In the genomic region with DNA sequence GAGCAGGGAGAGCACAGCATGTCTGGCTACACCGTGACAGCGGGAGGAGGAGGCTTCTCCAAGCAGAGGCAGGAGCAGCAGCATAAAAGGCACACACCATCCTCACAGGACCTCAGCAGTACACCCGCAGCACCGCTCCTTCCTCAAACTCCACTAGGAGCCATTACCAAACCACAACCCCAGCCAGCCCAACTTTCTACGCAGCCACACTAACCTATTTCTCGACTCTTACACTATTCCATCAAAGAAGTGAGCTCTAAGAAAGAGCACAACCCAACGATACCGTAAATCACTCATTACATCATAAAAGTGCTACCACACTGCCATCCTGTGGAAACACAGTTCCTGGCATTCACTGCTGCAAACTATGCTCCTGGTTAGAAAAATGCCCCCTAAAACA, we compare ENCODE assay signal across 8 mouse cellular contexts. TPM values are rescaled to one million over a fixed set of nuclear protein-coding genes. Genes with fewer than 3 reads are reported as not detected.
DNase-seq lines count a peak whose midpoint lies in the region; ATAC-seq and TF ChIP-seq lines count a peak whose summit lies in the region.

No protein-coding gene starts in this region.

- no peak for DNase-seq in hindbrain, embryonic 11.5 days (ENCODE audit: low spot score)
- DNase-seq in CH12.LX (ENCODE audit: extremely low read depth) (no peak), NIH3T3 (ENCODE audit: low read depth) (peak; percentile 44)
- DNase-seq in layer of hippocampus, adult 9-11 months: peak; percentile 43
- no peak for DNase-seq in spleen, adult 18-20 months

- ATAC-seq in hindbrain, embryonic 15.5 days (ENCODE audit: low FRiP score, low read depth): peak; percentile 51; the same call in 1 of the 2 replicates
- no peak for ATAC-seq in hindbrain, embryonic 11.5 days (ENCODE audit: low FRiP score)
- no peak for ATAC-seq in granulocyte monocyte progenitor cell, adult 5-6 weeks (replicated peaks; ENCODE audit: poor library complexity, severe bottlenecking)
- ATAC-seq in forebrain, embryonic 12.5 days (ENCODE audit: low FRiP score): no peak

- H3K9ac ChIP-seq in hindbrain, embryonic 15.5 days: no peak overlapping the region
- H3K9ac ChIP-seq in hindbrain, embryonic 11.5 days (ENCODE audit: low read depth, low read length): no peak overlapping the region
- no peak overlapping the region for H3K9ac ChIP-seq in CH12.LX (ENCODE audit: insufficient read depth, low read depth)
- H3K9ac ChIP-seq in forebrain, embryonic 12.5 days: no peak overlapping the region

- peaks cover 8% of the 10 kb centered on the region; the same call in 1 of the 2 replicates for H3K79me2 ChIP-seq in CH12.LX (replicated peaks; ENCODE audit: control insufficient read depth, extremely low read depth, insufficient read depth, poor library complexity, severe bottlenecking)

- no peak overlapping the region for H3K4me3 ChIP-seq in hindbrain, embryonic 15.5 days
- H3K4me3 ChIP-seq in hindbrain, embryonic 11.5 days (ENCODE audit: low read depth, low read length): no peak overlapping the region
- H3K4me3 ChIP-seq in CH12.LX (replicated peaks in 1 of 3; ENCODE audit: low read depth in 2 of 3, low read length in 2 of 3, poor library complexity in 1 of 3): no peak overlapping the region
- no peak overlapping the region for H3K4me3 ChIP-seq in forebrain, embryonic 12.5 days (replicated peaks)

- TF ChIP-seq EP300 in CH12.LX (IDR thresholded peaks at IDR 0.05; ENCODE audit: low read length): no peak

- peaks cover 3% of the 10 kb centered on the region; the same call in 1 of the 2 replicates for H3K4me1 ChIP-seq in hindbrain, embryonic 15.5 days (replicated peaks)
- no peaks in the 10 kb centered on the region for H3K4me1 ChIP-seq in hindbrain, embryonic 11.5 days (replicated peaks; ENCODE audit: control insufficient read depth, insufficient read depth, low read length)
- H3K4me1 ChIP-seq in CH12.LX (ENCODE audit: control insufficient read depth in 1 of 2, insufficient read depth in 2 of 2): no peaks in the 10 kb centered on the region
- no peaks in the 10 kb centered on the region for H3K4me1 ChIP-seq in forebrain, embryonic 12.5 days

- H3K27ac ChIP-seq in hindbrain, embryonic 15.5 days (replicated peaks): no peak overlapping the region
- no peak overlapping the region for H3K27ac ChIP-seq in hindbrain, embryonic 11.5 days (ENCODE audit: low read depth, low read length)
- no peak overlapping the region for H3K27ac ChIP-seq in CH12.LX (ENCODE audit: insufficient read depth, low read depth)
- H3K27ac ChIP-seq in forebrain, embryonic 12.5 days: no peak overlapping the region

- TF ChIP-seq POLR2A in CH12.LX (IDR thresholded peaks at IDR 0.05; ENCODE audit: low read depth, low read length): no peak

- TF ChIP-seq RAD21 in CH12.LX (IDR thresholded peaks at IDR 0.05; ENCODE audit: low read depth, low read length): peak; percentile 3

- H3K4me2 ChIP-seq in hindbrain, embryonic 15.5 days: no peak overlapping the region
- no peak overlapping the region for H3K4me2 ChIP-seq in hindbrain, embryonic 11.5 days (replicated peaks; ENCODE audit: low read depth, low read length)
- no peak overlapping the region for H3K4me2 ChIP-seq in CH12.LX (ENCODE audit: insufficient read depth, low read depth, poor library complexity, severe bottlenecking)
- no peak overlapping the region for H3K4me2 ChIP-seq in forebrain, embryonic 12.5 days

- no peaks in the 10 kb centered on the region for H3K9me3 ChIP-seq in hindbrain, embryonic 15.5 days
- H3K9me3 ChIP-seq in hindbrain, embryonic 11.5 days (ENCODE audit: control insufficient read depth, low read length): no peaks in the 10 kb centered on the region
- no peaks in the 10 kb centered on the region for H3K9me3 ChIP-seq in CH12.LX (replicated peaks; ENCODE audit: low read length)
- no peaks in the 10 kb centered on the region for H3K9me3 ChIP-seq in forebrain, embryonic 12.5 days

- dilution Hi-C loops in CH12.LX (cut with MboI; ENCODE audit: extremely low pct_ligation_motif_present, extremely low pct_unique_long_range_greater_than_20kb, low sequenced_read_pairs): no loop called here

- H3K27me3 ChIP-seq in hindbrain, embryonic 15.5 days: no peaks in the 10 kb centered on the region
- no peaks in the 10 kb centered on the region for H3K27me3 ChIP-seq in hindbrain, embryonic 11.5 days (ENCODE audit: control insufficient read depth, insufficient read depth, low read length)
- H3K27me3 ChIP-seq in CH12.LX (replicated peaks): no peaks in the 10 kb centered on the region
- H3K27me3 ChIP-seq in forebrain, embryonic 12.5 days: no peaks in the 10 kb centered on the region

- TF ChIP-seq CTCF in CH12.LX (conservative IDR thresholded peaks at IDR 0.05 in 1 of 2, IDR thresholded peaks at IDR 0.05 in 1 of 2; ENCODE audit: low read depth in 2 of 2, low read length in 2 of 2): peak in 1 of 2 experiments; percentile 36; a peak in 2 of 4 replicates

- in situ Hi-C loops in CH12.LX (cut with MboI; ENCODE audit: low pct_ligation_motif_present, low pct_unique_long_range_greater_than_20kb, low sequenced_read_pairs): no loop called here

- 68% methylated on average over 8 of the region's 8 CpGs for WGBS in hindbrain, embryonic 15.5 days
- 90% methylated on average over 8 of the region's 8 CpGs for WGBS in hindbrain, embryonic 11.5 days
- 91% methylated on average over 8 of the region's 8 CpGs for WGBS in forebrain, embryonic 12.5 days

- peaks cover 7% of the 10 kb centered on the region for H3K36me3 ChIP-seq in hindbrain, embryonic 15.5 days
- H3K36me3 ChIP-seq in hindbrain, embryonic 11.5 days (ENCODE audit: control insufficient read depth, insufficient read depth, low read length): 0 out of 2 replicates have a peak, but pooled peaks cover 2% of the 10 kb centered on the region
- peaks cover 33 to 80% of the 10 kb centered on the region in 2 experiments for H3K36me3 ChIP-seq in CH12.LX (replicated peaks in 1 of 2; ENCODE audit: control insufficient read depth in 1 of 2, insufficient read depth in 1 of 2, low read length in 1 of 2)
- H3K36me3 ChIP-seq in forebrain, embryonic 12.5 days (replicated peaks): peaks cover 34% of the 10 kb centered on the region

TF ChIP-seq in CH12.LX, 34 proteins besides CTCF, POLR2A, EP300 and RAD21:
- TF ChIP-seq RCOR1 (conservative IDR thresholded peaks at IDR 0.05; ENCODE audit: low read depth, low read length) (no peak), SMC3 (IDR thresholded peaks at IDR 0.05; ENCODE audit: low read depth, low read length) (peak; percentile 7; the same call in 1 of the 2 replicates)

RNA-seq across cellular contexts. Expression of gene Stt3b, which starts 48.8 kb away (rescaled TPM):
- polyA plus RNA-seq in hindbrain, embryonic 15.5 days (2015; fragmentation: Nextera tagmentation; extraction: Ambion mirVana): 91.3 and 101 TPM in 2 replicates
- 112 and 123 TPM in 2 replicates for polyA plus RNA-seq in hindbrain, embryonic 11.5 days (2014; fragmentation: Nextera tagmentation; extraction: Ambion mirVana)
- total RNA-seq in CH12.LX (2012; rRNA removed) (103 and 114 TPM in 2 replicates), CH12.LX (2014; rRNA removed) (152 and 155 TPM in 2 replicates)
- 108 and 118 TPM in 2 replicates for polyA plus RNA-seq in CH12.LX (2012; ENCODE audit: insufficient read length, low read depth)
- total RNA-seq in granulocyte monocyte progenitor cell, adult 5-6 weeks (2014; fragmentation: Nextera tagmentation): 91.1 and 97.6 TPM in 2 replicates
- total RNA-seq in granulocyte monocyte progenitor cell, adult 5-6 weeks (2017): 127 and 130 TPM in 2 replicates
- 100 and 101 TPM in 2 replicates for polyA plus RNA-seq in forebrain, embryonic 12.5 days (2016; fragmentation: Nextera tagmentation; extraction: Ambion mirVana)

Comparison
In these comparisons a context has a peak if more than half of its experiments do, and no peak if none do; other contexts are left out.
1. DNase-seq: peak in NIH3T3 (single experiment) and layer of hippocampus, adult 9-11 months (single experiment); none in hindbrain, embryonic 11.5 days (single experiment), CH12.LX (single experiment) and spleen, adult 18-20 months (0 of 2).